Mouse (Mus musculus) spleen, adult 2 months (tissue): Measurements from ENCODE around the gene Jtb.
A peak's percentile ranks its signal among the peaks of the same experiment; 100 is the strongest.

Experiments used
- CTCF ChIP-seq: fragments of 200-500 bp; IDR thresholded peaks from 2 replicates; pipeline ENCODE4 v1.5.1; 2011; ENCODE audit warnings: mild to moderate bottlenecking, inconsistent platforms; ENCODE audit not compliant: insufficient read depth, insufficient read length, insufficient replicate concordance; ENCODE audit errors: extremely low read depth
- POLR2A ChIP-seq: fragments of 200-500 bp; IDR thresholded peaks from 2 replicates; pipeline ENCODE4 v1.6.1; 2011; ENCODE audit warnings: low read depth, low read length, inconsistent platforms

DNA sequence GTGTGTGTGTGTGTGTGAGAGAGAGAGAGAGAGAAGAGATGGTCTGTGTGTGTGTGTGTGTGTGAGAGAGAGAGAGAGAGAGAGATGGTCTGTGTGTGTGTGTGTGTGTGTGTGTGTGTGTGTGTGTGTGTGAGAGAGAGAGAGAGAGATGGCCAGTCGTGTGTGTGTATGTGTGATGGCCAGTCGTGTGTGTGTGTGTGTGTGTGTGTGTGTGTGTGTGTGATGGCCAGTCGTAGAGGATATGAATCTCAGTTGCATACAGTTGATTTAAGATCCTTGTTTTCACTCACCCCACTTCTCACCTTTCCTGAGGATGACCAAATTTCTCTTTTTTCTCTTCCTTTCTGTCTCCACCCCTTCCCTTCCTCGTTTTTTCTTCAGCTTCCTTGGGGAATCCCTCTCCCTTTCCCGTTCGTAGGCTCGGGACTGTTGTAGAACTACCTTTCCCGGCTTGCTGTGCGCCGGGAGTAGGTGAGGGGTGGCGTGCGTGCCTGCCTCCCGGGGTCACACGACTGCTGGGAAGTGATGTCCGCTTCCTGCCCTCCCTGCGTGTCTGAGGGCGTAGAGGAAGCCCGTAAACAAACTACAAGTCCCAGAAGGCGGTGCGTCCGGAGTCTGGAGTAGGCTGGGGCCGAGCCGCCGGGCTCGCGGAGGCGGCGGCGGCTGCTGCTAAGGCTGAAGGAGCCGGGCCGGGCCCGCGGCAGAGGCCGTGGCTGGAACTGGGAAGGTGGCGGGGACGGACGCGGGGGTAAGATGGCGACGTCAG, 22.4 kb downstream of the Jtb start, which contains the start of gene Crtc2:
- no peak for TF ChIP-seq CTCF
- TF ChIP-seq POLR2A, result peak; percentile 46; the same call in 1 of the 2 replicates
